Mouse (Mus musculus) 3T3-L1 (cell line): ENCODE measurements at regions not wholly inside any gene's neighbourhood (a gene's known extent, or its start where the extent isn't known, plus 50 kb on each side); places are given as distances from the start of the nearest gene placed in this dataset.

Experiments used
- DNase-seq: peaks from one replicate; pipeline ENCODE4 v3.0.0-alpha.2; 2015; ENCODE audit warnings: low read depth, low spot score

DNA sequence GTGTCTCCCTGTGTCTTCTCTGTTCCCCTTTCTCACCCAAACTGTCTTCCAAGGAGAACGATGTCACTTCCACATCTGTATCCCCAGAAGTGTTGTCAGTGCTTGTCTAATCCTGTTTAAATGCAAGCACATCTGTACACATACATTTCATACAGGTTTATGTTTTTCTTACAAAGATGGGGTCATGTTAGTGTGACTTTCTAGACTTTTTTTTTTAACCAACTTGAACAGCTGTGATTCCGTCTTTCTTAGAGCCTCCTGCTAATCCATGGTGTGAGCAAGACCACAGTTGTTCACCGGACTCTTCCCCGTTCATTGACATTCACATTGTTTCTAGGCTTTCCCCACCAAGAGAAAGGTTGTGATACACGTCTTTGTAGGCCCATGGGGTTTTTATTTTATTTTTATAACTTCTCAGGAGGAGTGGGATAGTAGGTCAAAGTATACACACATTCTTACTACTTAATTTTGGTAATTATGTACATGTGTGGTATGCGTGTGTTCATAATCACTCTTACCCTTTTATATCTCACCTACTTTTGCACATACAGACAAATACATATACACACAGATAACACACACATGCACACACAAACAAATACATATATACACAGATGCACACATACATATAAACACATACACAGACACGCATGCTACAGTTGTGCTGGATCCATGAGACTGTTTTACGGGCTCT, 100.6 kb upstream of the Cpm start:
- DNase-seq, result peak; percentile 94

DNA sequence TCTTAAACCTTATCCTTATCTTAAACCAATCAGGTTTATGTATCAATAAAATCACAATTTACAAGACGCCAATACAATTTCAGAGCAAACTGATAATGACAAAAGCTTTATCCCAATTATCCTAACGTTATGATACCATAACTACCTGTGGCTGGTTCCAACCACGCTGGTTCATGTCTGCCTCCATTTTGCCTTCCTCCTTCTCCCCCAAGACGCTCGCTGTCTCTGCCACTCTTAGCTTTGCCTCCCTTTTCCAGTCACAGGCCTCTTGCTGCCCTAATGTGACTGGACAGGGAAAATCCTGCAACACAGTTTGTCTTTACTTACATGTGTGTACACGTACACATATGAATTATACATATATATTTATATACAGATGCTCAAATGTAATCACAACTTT, 101.3 kb upstream of the Cpm start:
- peak; percentile 94 for DNase-seq

DNA sequence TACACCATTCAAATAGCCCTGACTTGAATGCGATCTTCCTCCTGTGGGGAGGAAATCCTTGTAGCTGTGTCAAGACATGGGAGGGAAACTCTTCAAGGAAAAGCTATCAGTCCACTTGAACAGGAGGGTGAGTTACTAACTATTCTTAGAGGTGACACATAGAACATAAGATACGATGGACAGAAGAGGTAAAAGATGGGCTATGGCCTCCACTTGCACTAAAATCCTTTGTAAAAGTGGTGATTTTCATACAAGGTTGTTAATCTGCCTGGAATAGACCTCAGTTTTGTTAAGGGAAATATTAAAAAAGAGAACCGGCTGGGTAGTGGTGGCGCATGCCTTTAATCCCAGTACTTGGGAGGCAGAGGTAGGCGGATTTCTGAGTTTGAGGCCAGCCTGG, 102.1 kb upstream of the Cpm start:
- DNase-seq, result peak; percentile 94

DNA sequence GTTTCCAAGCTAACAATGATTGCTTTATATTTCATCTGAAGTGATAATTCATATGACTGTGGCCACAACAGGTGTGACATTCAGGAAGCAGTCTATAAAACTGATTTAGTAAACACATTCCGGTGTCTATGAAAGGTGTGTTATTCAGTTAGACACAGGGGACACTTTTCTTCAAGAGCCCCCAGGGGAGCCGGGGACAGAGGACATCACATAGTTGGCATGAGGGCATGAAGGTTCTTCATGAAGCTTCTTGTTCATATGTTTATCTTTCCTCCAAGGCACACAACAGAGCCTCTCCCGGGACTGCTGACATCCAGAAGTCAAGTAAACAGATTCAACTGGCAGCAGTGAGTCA, 102.5 kb upstream of the Cpm start:
- peak; percentile 94 for DNase-seq

DNA sequence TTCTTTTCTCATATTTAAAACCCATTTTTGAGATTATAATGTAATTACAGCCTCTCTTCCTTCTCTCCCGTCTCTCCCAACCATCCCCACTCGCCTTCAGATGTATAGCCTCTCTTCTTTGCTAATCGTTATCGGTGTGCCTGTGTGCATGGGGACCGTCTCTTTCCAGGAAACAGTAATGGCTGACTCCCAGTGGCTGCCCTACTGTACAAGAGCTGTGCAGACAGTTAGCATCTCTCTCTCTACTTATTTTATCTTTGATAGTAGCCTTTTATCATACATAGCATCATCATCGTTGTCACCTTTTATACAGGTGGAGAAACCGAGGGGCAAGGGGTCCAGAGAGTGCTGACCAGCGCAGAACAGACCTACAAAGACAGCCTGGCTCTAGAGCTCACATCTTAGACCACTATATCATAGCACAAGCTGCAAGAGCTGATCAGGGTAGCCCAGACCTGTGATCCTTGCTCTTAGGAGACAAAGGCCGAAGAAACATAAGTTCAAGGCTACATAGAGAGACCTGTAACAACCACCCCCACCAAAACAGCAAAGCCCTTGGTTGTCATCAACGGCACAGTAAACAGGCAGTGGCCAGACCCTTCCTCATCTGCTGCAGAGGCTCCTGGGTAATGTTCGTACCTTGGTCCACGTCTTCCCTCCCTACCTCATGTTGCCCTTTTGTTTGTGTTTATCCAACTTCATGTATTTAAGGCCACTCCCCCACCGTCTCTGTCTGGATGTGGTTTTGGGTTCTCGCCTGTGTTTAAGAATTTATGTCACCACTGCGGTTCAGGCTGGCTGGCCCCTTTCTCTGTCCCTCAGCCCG, 103.1 kb upstream of the Cpm start:
- peak; percentile 93 for DNase-seq

DNA sequence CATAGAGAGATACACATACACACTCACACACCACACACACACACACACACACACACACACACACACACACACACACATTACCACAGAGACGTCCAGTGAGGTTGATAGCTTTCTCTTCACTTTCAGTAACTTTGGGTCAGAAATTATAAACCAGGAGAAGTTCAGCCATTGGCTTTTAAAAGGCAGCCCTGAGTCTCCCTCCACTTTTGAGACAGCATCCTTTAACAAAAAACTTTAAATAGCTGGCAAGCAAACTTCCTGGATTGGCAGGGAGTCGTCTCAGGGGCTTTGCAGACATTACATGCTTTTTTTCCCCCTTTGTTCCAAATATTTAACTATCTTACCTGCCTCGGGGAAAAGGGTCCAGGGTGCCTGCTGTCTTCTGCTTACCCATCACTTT, 103.7 kb upstream of the Cpm start:
- DNase-seq, result peak; percentile 91

DNA sequence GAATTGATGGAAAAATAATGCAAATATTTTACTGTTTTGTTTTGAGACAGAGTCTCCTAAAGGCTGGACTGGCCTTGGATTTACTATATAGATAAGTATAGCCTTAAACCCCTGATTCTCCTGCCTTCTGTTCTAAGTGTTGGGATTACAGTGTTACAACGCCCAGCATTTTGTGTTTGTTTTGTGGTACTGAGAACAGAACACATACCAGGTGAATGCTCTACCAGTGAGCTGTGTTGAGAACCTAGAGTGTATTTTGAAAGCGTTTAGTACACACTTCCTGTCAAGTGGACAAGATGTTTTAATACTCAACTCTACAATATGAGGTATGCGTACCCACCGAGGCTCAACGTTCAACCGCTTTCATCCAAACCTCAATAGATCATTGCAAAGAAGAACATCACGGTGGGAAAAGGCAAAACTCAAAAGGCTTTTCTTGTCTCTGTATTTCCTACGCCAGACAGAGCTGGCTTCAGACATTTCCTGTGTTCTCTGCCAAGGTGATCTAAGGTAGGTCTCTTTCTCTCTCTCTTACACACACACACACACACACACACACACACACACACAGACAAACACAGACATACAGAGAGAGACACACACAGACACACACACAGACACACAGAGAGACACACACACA, 104.3 kb upstream of the Cpm start:
- DNase-seq, result peak; percentile 94

DNA sequence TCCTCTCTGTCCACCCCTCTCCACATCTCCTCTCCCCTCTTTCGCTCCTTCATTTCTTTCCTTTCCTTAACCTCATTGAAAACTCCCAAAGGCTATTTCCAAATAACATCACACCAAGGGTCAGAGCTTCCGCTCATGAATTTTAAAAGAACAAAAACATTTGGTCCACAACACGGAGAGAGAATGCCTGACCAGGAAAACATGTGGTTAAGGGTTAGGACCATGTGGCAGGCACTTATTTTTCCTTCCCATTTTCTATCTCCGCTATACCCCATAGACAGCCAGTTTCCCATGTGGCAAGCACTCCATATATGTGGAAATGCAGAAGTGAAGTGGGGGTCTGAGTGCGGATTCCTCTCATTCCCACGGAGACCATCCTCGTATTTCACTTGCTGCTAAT, 105.2 kb upstream of the Cpm start:
- peak; percentile 92 for DNase-seq

DNA sequence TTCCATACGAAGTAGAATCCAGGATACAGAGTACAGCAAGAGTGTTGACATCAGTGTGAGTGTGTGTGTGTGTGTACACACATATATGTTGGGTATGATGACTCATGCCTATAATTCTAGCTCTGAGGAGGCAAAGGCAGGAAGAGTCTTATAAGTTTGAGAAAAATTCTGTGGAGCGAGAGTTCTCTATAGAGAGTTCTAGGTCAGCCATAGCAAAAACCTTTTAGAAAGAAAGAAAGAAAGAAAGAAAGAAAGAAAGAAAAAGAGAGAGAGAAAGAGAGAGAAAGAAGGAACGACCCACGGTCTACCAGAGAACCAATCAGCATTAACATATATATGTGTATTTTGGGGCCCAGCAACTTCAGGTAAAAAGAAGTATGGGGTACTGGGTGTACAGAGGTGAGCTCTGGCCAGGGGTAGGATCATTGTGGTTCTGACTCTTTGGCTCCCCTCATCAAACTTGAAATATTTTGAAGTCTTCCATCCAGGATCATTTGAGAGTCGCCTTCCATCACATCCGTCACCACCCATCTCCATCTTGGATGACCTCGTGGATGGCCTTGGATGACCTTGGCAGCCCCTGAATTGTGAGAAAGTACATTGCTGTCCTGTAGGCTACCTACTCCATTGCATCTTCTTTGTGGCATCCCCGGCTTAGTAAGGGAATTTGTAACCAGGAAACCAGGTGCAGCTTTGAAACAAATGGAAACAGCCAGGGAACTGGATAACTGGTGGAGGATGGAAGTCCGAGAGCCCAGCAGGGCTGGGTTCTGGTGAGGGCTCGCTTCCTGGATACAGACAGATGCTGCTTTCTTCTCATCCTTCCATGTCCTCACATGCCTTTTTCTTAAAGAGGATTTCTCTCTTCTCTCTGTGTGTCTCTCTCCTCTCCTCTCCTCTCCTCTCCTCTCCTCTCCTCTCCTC, 106.1 kb upstream of the Cpm start:
- DNase-seq, result peak; percentile 93

DNA sequence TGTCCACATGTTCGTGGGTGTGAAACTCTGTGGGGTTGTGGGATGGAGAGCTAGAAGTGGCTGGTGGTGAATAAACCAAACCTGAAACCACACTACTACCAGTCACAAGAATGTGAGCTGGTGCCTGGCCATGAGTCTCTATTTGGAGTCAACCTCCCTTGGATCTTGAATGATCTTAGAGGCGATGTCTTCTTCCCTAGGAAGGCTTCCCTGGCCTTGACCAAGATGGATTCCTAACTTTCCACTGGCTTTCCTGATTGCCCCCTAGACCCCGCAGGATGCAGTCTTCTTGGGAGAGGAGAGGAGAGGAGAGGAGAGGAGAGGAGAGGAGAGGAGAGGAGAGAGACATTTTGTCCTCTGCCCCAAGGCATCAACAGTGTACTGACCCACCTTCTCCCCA, 106.9 kb upstream of the Cpm start:
- DNase-seq, result peak; percentile 92

DNA sequence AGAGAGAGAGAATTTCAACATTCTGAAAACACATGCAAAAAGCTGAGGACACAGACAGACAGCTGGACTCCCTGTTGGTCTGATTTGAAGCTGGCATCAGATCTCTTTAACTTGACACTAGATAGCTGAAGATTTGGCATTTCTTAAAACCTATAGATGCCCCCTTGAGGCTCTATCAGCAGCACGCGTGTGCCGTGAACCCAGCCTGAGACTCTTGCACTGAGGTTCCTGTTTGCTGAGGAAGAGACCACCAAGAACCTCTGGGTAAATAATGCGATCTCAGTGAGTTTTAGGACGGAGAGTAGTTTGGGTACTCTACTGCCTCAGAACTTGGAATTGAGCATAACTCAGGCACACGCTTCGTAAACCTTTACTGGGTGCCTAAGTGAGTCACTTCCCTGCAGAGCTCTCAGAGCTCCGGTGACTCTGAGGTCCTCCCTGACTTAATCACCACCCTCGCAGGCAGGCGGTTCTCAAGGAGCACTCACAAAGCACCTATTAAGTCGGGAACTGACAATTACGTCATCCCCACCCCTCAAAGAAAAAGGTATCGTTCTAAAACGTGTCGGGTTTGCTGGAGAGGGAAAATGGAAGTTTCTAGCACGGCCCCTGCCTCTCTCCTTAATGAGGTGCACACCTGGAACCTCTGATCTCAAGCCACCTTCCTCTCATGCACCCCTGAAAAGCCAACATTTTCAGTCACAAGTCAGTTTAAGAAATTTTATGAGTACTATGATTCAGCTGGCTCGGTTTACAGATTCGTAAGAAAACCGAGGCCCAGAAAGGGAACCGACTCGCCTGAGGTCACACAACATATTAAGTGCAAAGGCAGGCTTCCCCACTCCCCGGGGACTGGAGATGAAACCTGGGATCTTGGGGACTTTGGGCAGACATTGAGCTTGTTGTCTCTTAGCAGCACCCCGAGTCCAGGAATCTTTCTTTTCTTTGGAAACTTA, 107.7 kb upstream of the Cpm start:
- peak; percentile 94 for DNase-seq

DNA sequence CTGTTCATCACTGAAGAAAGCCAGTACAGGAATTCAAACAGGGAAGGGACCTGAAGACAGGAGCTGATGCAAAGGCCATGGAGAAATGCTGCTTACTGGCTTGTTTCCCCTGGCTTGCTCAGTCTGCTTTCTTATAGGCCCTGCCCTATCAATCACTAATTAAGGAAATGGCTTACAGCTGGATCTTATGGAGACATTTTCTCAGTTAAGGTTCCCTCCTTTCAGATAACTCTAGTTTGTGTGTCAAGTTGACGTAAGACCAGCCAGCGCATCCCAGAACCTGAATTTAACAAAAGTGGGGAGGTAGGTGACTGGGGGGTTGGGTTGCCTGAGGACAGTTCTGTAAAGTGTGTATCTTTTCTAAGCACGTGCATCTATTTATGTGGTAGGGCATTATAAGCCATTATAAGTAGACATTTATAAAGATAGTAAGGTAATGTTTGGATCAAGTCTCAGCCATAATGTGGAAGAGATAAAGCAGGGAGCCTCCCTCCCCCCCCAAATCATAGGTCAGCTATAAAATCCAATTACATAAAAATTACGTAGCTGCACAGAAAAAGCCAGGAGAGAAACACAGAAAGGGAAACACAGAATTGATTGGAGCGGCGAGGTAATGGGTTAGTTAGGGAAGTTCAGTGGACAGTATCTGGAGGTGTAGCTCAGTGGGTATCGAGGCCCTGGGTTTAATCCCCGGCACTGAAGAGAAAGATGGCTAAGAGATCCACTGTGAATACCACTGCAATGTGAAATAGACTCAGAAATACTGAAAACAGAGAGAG, 108.6 kb upstream of the Cpm start:
- DNase-seq, result peak; percentile 94

DNA sequence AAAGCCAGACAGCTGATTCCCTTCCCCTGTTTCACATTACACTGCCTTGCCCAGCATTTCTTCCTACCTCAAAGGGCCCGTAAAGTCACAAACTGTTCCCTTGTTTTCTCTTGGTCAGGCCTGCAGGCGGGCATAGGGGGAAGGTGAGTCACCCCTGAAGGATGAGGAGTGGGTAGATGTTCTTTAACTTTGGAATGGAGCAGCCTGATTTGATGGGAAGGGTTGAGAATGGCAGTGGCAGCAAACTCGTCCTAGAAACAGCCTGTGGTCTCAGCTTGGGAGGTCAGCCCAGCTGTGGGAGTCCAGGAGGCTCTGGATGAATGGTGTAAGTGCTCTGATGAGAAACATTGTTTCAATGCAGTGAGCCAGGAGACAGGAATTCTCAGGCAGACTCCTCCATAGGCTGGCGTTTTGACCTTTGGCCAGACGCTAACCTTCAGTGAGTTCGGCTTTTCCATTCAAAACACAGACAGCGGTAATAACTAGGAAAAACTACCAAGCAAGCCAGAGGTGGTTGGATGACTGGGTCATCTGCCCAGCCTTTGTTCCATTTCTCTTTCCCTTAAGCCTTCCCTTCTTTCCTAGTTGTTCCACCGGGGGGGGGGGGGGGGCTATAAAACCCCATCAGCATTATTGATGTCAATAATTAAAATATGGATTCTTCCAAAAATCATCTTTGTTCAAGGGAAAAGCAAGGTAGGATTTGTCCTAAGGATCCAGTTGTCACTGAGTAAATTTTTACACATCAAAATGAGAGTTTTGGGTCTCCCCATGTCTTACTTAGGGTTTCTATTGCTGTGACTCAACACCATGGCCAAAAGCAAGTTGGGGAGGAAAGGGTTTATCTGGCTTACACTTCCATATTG, 109.4 kb upstream of the Cpm start:
- DNase-seq, result no peak

DNA sequence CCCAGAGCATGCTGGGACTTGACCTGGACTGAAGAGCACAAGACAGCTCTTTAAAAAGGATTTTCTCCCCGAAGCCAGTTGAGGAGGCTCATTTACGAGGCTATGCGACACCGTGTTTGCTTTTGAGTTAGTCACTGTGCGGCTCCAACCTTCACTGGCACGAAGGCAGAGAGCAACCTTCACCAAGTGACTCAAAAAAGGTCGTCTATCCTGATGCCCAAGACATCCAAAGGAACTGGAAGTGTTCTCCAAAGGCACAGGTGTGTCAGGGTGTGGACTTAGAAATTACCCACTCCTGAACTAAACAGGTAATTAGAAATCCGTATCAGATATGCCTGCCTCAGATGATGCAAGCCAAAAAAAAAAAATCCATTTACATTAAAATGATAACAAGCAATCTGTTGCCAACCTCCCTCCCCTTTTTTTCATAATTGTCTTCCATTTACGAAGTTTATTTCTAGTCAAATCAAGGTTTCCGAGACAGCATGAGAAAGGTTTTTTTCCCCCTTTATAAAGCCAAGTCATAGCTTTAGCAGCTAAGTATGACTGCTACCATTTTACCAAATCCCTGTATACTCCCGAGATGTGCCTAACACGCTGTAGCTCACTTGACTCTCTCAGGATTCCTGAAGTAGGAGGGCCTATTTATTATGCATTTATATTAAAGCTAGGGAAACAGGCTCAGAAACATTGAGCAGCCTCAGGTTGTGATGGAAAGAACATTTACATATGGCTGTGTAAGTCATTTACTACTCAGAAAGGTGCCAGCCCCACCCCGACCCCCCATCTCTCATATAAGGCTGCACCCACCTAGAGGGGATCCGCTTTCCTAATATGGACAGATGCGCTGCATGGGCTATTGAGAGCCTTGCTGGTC, 110.3 kb upstream of the Cpm start:
- peak; percentile 94 for DNase-seq

DNA sequence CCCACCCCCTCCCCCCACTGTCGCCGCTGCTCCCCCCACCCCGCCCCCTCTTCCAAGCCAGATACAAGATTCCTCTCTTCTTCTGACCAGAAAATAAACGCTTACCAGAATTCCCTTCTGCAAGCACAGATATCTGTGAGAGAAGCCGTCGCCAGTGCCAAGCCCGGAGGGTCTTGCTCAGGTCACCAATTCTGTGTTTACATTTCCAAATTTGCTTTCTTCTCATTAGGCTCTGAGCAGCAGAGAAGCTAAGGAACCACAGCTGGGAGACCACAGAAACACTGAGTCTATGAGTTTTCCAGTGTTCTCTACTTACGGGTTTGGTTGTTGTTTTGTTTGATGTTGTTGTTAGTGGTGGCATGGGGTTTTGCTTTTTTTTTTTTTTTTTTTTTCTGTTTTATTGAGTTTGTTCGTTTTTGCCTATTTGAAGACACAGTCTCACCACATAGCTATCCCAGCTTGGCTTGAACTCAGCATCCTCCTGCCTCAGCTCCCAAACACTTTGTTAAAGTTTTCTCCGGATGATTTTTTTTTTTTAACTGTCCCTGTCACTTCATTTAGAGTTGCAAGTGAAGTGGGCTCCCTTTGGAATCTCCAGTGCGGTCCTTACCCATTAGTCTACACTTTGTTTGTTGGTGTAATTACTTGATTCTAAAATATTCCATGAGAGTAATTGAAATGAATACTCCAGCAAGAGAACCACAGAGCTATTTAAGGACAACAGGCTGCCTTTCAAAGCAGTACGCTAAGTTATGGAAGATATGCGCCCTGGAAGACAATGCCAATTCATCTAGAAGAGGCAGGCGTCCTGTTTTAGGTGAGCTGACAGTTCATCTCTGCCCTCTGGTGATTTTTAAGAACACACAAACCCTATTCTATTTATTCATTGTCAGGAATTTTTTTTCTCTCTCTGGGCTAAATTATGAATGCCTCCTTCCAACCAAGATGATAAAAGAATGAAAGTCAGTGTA, 111.2 kb upstream of the Cpm start:
- DNase-seq, result peak; percentile 93

DNA sequence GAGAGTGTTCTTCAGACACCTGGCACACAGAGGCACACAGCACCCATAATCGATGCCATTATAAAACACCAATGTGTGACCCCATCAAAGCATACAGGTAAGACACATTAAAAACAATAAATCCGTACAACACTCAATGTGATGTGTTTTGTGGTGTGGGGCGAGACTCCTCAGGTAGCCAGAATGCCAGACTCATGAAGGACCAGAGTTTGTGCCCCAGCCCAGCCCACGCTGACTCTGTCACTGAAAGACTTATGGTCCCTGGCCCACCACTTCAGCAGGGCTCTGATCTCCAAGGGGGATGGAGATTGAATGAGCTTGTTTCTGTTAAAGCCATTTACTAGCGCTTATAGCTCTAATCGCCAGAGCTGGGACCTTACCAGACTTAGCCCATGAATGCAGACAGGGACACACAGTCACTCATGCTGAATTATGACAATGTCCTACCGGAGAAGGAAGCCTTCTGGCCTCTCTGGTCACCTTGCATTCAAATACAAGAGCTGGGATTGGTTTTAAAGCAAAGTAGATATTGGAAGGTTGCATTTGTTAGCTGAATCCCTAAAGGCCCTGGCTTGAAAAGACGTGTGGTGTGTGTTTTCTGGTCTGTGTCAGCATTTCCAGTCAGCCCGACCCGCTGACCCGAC, 112.1 kb upstream of the Cpm start:
- peak; percentile 95 for DNase-seq
